Mouse (Mus musculus): Measurements from ENCODE around the gene Csf2rb2. TPM values are rescaled to one million over a fixed set of nuclear protein-coding genes. Genes with fewer than 3 reads are reported as not detected.
A peak's percentile ranks its signal among the peaks of the same experiment; 100 is the strongest.

The Csf2rb2 gene
- total and polyA plus RNA-seq, 3 experiments, result 14.8 to 56.5 (median 21.6) TPM

DNA sequence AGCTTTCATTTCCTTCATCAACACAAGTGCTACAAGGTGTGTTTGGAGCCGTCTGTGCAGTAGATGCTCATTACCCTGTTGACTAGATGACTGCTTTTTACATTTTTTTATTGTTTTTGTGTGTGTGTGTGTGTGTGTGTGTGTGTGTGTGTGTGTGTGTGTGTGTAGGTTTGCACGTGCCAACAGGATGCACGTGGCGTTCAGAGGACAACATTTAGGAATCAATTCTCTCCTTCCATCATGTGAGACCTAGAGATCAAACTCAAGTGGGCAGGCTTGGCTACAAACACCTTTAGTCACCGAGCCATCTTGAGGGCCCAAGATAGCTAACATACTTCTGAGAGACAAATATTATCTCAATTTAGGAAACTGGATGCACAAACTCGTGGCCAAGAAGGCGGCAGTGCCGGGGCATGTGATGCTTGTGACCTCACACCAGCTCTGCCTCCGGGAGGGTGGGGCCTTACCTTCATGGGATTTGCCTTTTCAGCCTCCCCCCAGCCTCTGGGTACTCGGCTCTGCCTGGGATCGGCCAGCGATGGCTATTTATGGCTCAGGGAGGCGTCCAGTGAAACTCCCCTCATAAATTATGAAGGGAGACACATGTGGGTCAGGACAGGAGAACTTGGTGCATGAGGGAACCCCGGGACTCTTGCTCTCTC lies 65.4 kb downstream of the Csf2rb2 start:
- Histone ChIP-seq H3K9me3 (replicated peaks; ENCODE audit: low read length) (no peaks in the 10 kb centered on the region), H3K27ac (ENCODE audit: insufficient read depth, low read depth) (peak overlapping the region; percentile 83), H3K9ac (ENCODE audit: insufficient read depth, low read depth) (peak overlapping the region; percentile 24), H3K4me3 (replicated peaks in 1 of 3; ENCODE audit: low read depth in 2 of 3, low read length in 2 of 3, poor library complexity in 1 of 3) (peak overlapping the region in 1 of 3 experiments; percentile 56), H3K4me1 (ENCODE audit: control insufficient read depth in 1 of 2, insufficient read depth in 2 of 2) (peaks cover 36 to 54% of the 10 kb centered on the region in 2 experiments), H3K36me3 (replicated peaks in 1 of 2; ENCODE audit: control insufficient read depth in 1 of 2, insufficient read depth in 1 of 2, low read length in 1 of 2) (no peaks in the 10 kb centered on the region), H3K27me3 (replicated peaks) (no peaks in the 10 kb centered on the region), H3K79me2 (replicated peaks; ENCODE audit: control insufficient read depth, extremely low read depth, insufficient read depth, poor library complexity, severe bottlenecking) (no peaks in the 10 kb centered on the region), H3K4me2 (ENCODE audit: insufficient read depth, low read depth, poor library complexity, severe bottlenecking) (peak overlapping the region; percentile 4)
- dilution Hi-C loops (cut with MboI; ENCODE audit: extremely low pct_ligation_motif_present, extremely low pct_unique_long_range_greater_than_20kb, low sequenced_read_pairs) (no loop called here), in situ Hi-C loops (cut with MboI; ENCODE audit: low pct_ligation_motif_present, low pct_unique_long_range_greater_than_20kb, low sequenced_read_pairs) (loop anchor here (10.0 kb wide), 1 partner anchor 265 kb away; the partner anchor contains the start of gene Eif3d)
- peak; percentile 77 for DNase-seq (ENCODE audit: extremely low read depth)
- TF ChIP-seq UBTF (IDR thresholded peaks at IDR 0.05; ENCODE audit: low read depth, low read length), result no peak
- no peak for TF ChIP-seq JUN (IDR thresholded peaks at IDR 0.05; ENCODE audit: insufficient read depth, low read depth, low read length)
- peak; percentile 69 for TF ChIP-seq USF1 (IDR thresholded peaks at IDR 0.05; ENCODE audit: low read depth, low read length)
- no peak for TF ChIP-seq ZC3H11A (IDR thresholded peaks at IDR 0.05; ENCODE audit: low read depth, low read length)
- TF ChIP-seq RAD21 (IDR thresholded peaks at IDR 0.05; ENCODE audit: low read depth, low read length), result no peak
- no peak for TF ChIP-seq TBP (conservative IDR thresholded peaks at IDR 0.05; ENCODE audit: low read depth, low read length)
- 0 out of 2 replicates have a peak, but pooled peaks have one; percentile 26 for TF ChIP-seq EP300 (IDR thresholded peaks at IDR 0.05; ENCODE audit: low read length)
- peak; percentile 97 for TF ChIP-seq BHLHE40 (IDR thresholded peaks at IDR 0.05; ENCODE audit: low read depth, low read length)
- no peak for TF ChIP-seq SMC3 (IDR thresholded peaks at IDR 0.05; ENCODE audit: low read depth, low read length)
- TF ChIP-seq GABPA (IDR thresholded peaks at IDR 0.05; ENCODE audit: insufficient replicate concordance, low read depth, low read length), result no peak
- TF ChIP-seq MAZ (IDR thresholded peaks at IDR 0.05; ENCODE audit: low read depth, low read length), result peak; percentile 38; the same call in 1 of the 2 replicates
- no peak for TF ChIP-seq KAT2A (IDR thresholded peaks at IDR 0.05; ENCODE audit: insufficient replicate concordance, low read length)
- TF ChIP-seq ETS1 (conservative IDR thresholded peaks at IDR 0.05; ENCODE audit: low read depth, low read length), result peak; percentile 59; the same call in 1 of the 2 replicates
- TF ChIP-seq MAFK (IDR thresholded peaks at IDR 0.05; ENCODE audit: insufficient replicate concordance, low read length), result no peak
- TF ChIP-seq CTCF (conservative IDR thresholded peaks at IDR 0.05 in 1 of 2, IDR thresholded peaks at IDR 0.05 in 1 of 2; ENCODE audit: low read depth in 2 of 2, low read length in 2 of 2), result peak in 1 of 2 experiments; percentile 6; a peak in 1 of 4 replicates
- TF ChIP-seq HCFC1 (IDR thresholded peaks at IDR 0.05; ENCODE audit: low read depth, low read length), result no peak
- no peak for TF ChIP-seq E2F4 (IDR thresholded peaks at IDR 0.05; ENCODE audit: insufficient replicate concordance, low read depth, low read length)
- no peak; the same call in 1 of the 2 replicates for TF ChIP-seq ZMIZ1 (IDR thresholded peaks at IDR 0.05; ENCODE audit: low read depth, low read length)
- TF ChIP-seq NRF1 (IDR thresholded peaks at IDR 0.05; ENCODE audit: low read depth, low read length), result no peak
- TF ChIP-seq MAX (IDR thresholded peaks at IDR 0.05; ENCODE audit: low read length), result peak; percentile 94
- TF ChIP-seq MXI1 (IDR thresholded peaks at IDR 0.05; ENCODE audit: low read depth, low read length), result peak; percentile 72; the same call in 1 of the 2 replicates
- TF ChIP-seq ZKSCAN1 (IDR thresholded peaks at IDR 0.05; ENCODE audit: borderline replicate concordance, low read depth, low read length), result no peak
- TF ChIP-seq IRF4 (IDR thresholded peaks at IDR 0.05; ENCODE audit: low read depth, low read length), result peak; percentile 46; the same call in 1 of the 2 replicates
- no peak for TF ChIP-seq RCOR1 (conservative IDR thresholded peaks at IDR 0.05; ENCODE audit: low read depth, low read length)
- no peak for TF ChIP-seq POLR2AphosphoS2 (IDR thresholded peaks at IDR 0.05; ENCODE audit: low read depth, low read length)
- no peak for TF ChIP-seq PAX5 (IDR thresholded peaks at IDR 0.05; ENCODE audit: low read length)
- no peak for TF ChIP-seq JUND (conservative IDR thresholded peaks at IDR 0.05; ENCODE audit: low read depth, low read length)
- TF ChIP-seq MEF2A (IDR thresholded peaks at IDR 0.05; ENCODE audit: borderline replicate concordance, low read depth, low read length), result peak; percentile 90
- TF ChIP-seq CHD1 (IDR thresholded peaks at IDR 0.05; ENCODE audit: low read depth, low read length), result no peak
- peak; percentile 34; the same call in 1 of the 2 replicates for TF ChIP-seq USF2 (conservative IDR thresholded peaks at IDR 0.05; ENCODE audit: low read depth, low read length)
- peak; percentile 64 for TF ChIP-seq POLR2A (IDR thresholded peaks at IDR 0.05; ENCODE audit: low read depth, low read length)
- no peak for TF ChIP-seq ZNF384 (IDR thresholded peaks at IDR 0.05; ENCODE audit: low read depth, low read length)
- peak; percentile 47; the same call in 1 of the 2 replicates for TF ChIP-seq TCF12 (IDR thresholded peaks at IDR 0.05; ENCODE audit: low read depth, low read length)
- TF ChIP-seq CHD2 (IDR thresholded peaks at IDR 0.05; ENCODE audit: low read length), result no peak
- TF ChIP-seq MYC (IDR thresholded peaks at IDR 0.05; ENCODE audit: low read depth, low read length), result peak; percentile 95
- no peak for TF ChIP-seq SIN3A (IDR thresholded peaks at IDR 0.05; ENCODE audit: low read length)
- peak; percentile 35; the same call in 1 of the 2 replicates for TF ChIP-seq ELF1 (IDR thresholded peaks at IDR 0.05; ENCODE audit: low read depth, low read length)
- no peak for TF ChIP-seq NELFE (IDR thresholded peaks at IDR 0.05; ENCODE audit: low read depth, low read length)

All from CH12.LX (cell line).